Mouse (Mus musculus): ENCODE results near the gene Tmem186. TPM values are rescaled to one million over a fixed set of nuclear protein-coding genes. Genes with fewer than 3 reads are reported as not detected.
A peak's percentile ranks its signal among the peaks of the same experiment; 100 is the strongest.

The Tmem186 gene
- polyA plus RNA-seq, 1 experiment from 2014 or later, result 12.6 TPM

DNA sequence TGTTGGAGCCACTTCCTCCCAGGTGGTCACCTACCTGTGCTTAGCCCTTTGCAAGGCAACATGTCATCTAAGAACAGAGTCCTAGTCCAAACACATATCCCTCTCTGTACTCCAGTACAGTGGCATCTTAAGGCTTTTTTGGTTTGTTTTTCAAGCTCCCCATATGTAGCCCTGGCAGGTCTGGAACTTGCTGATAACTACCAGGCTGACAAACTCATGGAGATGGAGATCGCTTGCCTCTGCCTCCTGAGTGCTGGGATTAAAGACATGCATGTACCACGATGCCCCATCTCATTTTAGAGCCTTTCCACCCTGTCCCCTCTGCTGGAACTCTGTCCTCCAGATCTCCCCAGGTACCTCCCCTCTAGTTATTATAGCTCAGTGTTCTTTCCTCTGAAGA is 38.7 kb upstream of the Tmem186 start:
- in situ Hi-C loops (cut with MboI; ENCODE audit: low pct_unique_long_range_greater_than_20kb), result loop anchor here (5.0 kb wide), 3 partner anchors 39 to 264 kb away; partner anchors contain the start of genes Pmm2 and Tmem186
- ChIA-PET CTCF (interaction anchor here (0.6 to 1.4 kb wide), 8 partner anchors 10 to 264 kb away, joined by 3 to 6 read pairs (median 3); no protein-coding TSS in a partner anchor), POLR2A (no interaction called here)
- no peak for TF ChIP-seq CTCF (IDR thresholded peaks at IDR 0.05)
- no peaks in the 10 kb centered on the region for H3K27me3 ChIP-seq
- DNase-seq (ENCODE audit: low read depth, low spot score) (no peak), ATAC-seq (no peak)

DNA sequence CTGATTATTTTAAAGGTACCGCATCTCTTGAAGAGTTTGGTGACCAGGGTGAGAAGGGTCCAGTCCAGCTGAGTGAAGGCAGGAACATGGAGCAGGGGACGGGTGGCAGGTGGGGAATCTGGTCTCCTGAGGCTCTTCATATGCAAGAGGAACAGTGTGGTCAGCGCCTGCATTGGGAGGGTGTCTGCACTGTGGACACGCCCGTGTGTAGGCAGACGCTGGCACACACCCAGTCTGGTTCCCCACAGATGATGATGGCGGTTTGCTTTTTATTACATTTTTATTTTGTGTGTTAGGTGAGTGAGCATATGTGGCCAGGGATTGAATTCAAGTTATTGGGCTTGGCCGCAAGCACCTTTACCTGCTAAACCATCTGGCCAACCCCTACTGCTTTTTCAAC is 38.0 kb upstream of the Tmem186 start:
- DNase-seq (ENCODE audit: low read depth, low spot score) (no peak), ATAC-seq (no peak)
- ChIA-PET CTCF (interaction anchor here (1.0 to 4.8 kb wide), 4 partner anchors 9 to 264 kb away, joined by 3 to 25 read pairs (median 4); no protein-coding TSS in a partner anchor), POLR2A (no interaction called here)
- no peaks in the 10 kb centered on the region for H3K27me3 ChIP-seq
- TF ChIP-seq CTCF (IDR thresholded peaks at IDR 0.05), result no peak
- in situ Hi-C loops (cut with MboI; ENCODE audit: low pct_unique_long_range_greater_than_20kb), result loop anchor here (5.0 kb wide), 3 partner anchors 38 to 263 kb away; partner anchors contain the start of genes Pmm2 and Tmem186

DNA sequence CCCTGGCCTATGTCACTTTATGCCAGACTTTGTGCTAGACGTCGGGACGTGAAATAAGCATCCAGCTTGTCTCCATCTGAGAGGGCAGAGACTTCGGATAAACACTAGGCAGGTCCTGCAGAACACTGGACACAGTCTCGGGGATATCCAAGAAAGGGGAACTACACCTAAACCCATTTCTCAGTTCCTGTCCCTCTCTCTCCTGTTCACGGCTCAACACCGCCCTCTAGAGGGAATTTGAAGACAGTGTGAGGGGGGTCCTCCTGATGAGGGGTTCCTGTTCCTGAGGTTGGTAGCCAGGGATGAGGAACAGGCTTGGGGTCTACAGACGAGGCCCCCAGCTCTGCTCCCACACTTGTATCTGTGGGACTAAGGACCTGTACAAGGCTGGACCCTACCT is 36.7 kb upstream of the Tmem186 start:
- ChIA-PET CTCF (interaction anchor here (0.7 to 4.8 kb wide), 8 partner anchors 12 to 261 kb away, joined by 3 to 25 read pairs (median 4); no protein-coding TSS in a partner anchor), POLR2A (interaction anchor here (1.5 kb wide), 1 partner anchor 181 kb away, joined by 4 read pairs; no protein-coding TSS in a partner anchor)
- DNase-seq (ENCODE audit: low read depth, low spot score), result no peak
- no peak for TF ChIP-seq CTCF (IDR thresholded peaks at IDR 0.05)
- no peak for ATAC-seq
- H3K27me3 ChIP-seq, result no peaks in the 10 kb centered on the region
- in situ Hi-C loops (cut with MboI; ENCODE audit: low pct_unique_long_range_greater_than_20kb), result no loop called here

DNA sequence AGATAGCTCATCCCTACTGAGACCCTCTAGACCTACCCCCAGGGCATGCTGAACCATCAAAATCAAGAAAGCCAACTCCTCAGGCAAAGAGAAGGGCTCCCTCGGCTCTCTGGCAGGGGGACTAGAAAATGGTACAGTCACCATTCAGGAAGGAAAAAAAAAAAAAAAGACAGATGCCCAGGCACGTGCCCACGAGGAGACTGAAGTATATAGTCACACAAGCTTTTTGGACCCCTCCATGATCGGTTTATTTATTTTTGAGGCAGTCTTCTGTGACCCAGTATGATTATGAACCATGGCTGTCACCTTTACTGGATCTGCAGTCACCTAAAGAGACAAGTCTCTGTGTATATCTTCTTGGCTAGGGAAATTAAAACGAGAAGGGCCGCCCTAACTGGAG is 35.8 kb upstream of the Tmem186 start:
- CTCF ChIA-PET, result interaction anchor here (0.7 to 4.8 kb wide), 4 partner anchors 12 to 260 kb away, joined by 3 to 25 read pairs (median 14); no protein-coding TSS in a partner anchor
- H3K27me3 ChIP-seq, result no peaks in the 10 kb centered on the region
- ATAC-seq, result no peak
- TF ChIP-seq CTCF (IDR thresholded peaks at IDR 0.05), result no peak
- in situ Hi-C loops (cut with MboI; ENCODE audit: low pct_unique_long_range_greater_than_20kb), result no loop called here
- DNase-seq (ENCODE audit: low read depth, low spot score), result no peak
- POLR2A ChIA-PET, result no interaction called here

DNA sequence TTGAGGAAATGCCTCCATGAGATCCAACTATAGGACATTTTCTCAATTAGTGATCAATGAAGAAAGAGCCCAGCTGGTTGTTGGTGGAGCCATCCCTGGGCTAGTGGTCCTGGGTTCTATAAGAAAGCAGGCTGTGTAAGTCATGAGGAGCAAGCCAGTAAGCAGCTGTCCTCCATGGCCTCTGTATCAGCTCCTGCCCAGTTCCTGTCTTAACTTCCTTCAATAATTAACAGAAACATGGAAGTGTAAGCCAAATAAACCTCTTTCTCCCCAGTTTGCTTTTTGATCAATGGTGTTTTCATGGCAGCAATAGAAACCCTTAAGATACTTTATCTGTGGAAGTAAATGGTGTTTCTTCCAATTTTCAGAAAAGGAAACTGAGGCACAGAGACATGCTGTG is 35.3 kb upstream of the Tmem186 start:
- ChIA-PET CTCF (interaction anchor here (0.8 to 4.8 kb wide), 4 partner anchors 24 to 260 kb away, joined by 3 to 25 read pairs (median 14); partner anchors contain the start of gene Mettl22), POLR2A (interaction anchor here (0.7 to 1.6 kb wide), 3 partner anchors 15 to 542 kb away, joined by 3 to 4 read pairs (median 4); no protein-coding TSS in a partner anchor)
- H3K27me3 ChIP-seq, result no peaks in the 10 kb centered on the region
- in situ Hi-C loops (cut with MboI; ENCODE audit: low pct_unique_long_range_greater_than_20kb), result no loop called here
- DNase-seq (ENCODE audit: low read depth, low spot score), result no peak
- ATAC-seq, result no peak
- TF ChIP-seq CTCF (IDR thresholded peaks at IDR 0.05), result no peak

GRCm38 (mm10) chr16:8672350-8672687 is 34.8 kb upstream of the Tmem186 start:
- CTCF ChIA-PET, result interaction anchor here (0.8 to 4.8 kb wide), 3 partner anchors 178 to 259 kb away, joined by 3 to 25 read pairs (median 20); partner anchors contain the start of gene Mettl22
- TF ChIP-seq CTCF (IDR thresholded peaks at IDR 0.05), result no peak
- ATAC-seq, result no peak
- no peaks in the 10 kb centered on the region for H3K27me3 ChIP-seq
- no peak for DNase-seq (ENCODE audit: low read depth, low spot score)
- in situ Hi-C loops (cut with MboI; ENCODE audit: low pct_unique_long_range_greater_than_20kb), result no loop called here
- POLR2A ChIA-PET, result interaction anchor here (0.7 to 1.6 kb wide), 5 partner anchors 15 to 542 kb away, joined by 3 to 4 read pairs (median 3); no protein-coding TSS in a partner anchor

GRCm38 (mm10) chr16:8671551-8672349 is 34.2 kb upstream of the Tmem186 start, which contains the start of gene Carhsp1:
Gene Carhsp1 (minus strand): TSS chr16:8672155.
- TF ChIP-seq CTCF (IDR thresholded peaks at IDR 0.05), result no peak
- peak; percentile 85 for ATAC-seq
- H3K27me3 ChIP-seq, result no peaks in the 10 kb centered on the region
- in situ Hi-C loops (cut with MboI; ENCODE audit: low pct_unique_long_range_greater_than_20kb), result no loop called here
- ChIA-PET POLR2A (interaction anchor here (0.7 to 1.6 kb wide), 5 partner anchors 14 to 157 kb away, joined by 3 to 4 read pairs (median 3); no protein-coding TSS in a partner anchor), CTCF (interaction anchor here (0.8 to 4.8 kb wide), 4 partner anchors 10 to 259 kb away, joined by 3 to 25 read pairs (median 12); no protein-coding TSS in a partner anchor)
- no peak for DNase-seq (ENCODE audit: low read depth, low spot score)

DNA sequence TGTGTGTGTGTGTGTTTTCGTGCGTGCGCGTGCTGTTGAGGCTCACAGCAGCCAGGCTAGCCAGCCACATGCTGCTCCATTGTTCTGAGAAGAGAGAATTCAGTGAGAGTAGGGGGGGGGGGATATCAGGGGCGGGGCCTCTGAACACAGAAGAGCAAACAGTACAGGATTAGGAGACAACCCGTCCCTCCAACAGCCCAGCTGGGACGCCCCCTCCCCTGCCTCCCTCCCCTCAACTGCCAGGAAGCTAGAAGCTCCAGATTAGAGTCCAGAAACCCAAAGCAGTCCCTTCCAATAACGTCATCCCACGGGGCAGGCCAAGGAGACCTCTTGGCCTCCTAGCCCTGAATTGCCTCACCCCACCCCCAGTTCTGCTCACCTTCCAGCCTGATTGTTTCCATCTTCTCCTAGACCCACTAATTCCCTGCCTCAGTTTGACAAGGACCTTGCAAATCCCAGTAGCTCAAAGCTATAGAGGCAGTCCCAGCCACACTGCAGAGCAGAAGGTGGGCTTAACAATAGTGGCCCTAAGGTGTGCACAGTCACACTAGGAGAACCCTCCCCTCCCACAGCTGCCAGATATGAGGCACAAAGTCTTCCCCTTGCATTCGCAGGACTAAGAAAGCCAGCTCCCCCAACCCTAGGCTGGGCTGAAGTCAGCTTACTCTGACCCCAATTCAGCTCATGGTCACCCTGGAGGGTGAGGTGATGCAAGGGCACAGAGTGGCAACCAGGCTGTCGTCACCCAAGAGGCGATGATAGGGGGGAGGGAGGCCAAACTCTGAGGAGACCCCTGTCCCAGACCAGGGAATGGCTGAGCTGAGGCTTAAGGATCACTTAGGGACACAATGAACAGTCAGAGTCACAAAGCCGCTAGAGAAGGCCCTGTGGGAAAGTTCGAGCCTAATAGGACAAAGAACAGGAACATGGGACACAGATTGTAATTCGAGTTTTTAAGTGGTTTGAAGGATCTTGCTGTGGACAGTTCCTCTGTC is 32.8 kb upstream of the Tmem186 start:
- no peaks in the 10 kb centered on the region for H3K27me3 ChIP-seq
- ATAC-seq (no peak), DNase-seq (ENCODE audit: low read depth, low spot score) (no peak)
- in situ Hi-C loops (cut with MboI; ENCODE audit: low pct_unique_long_range_greater_than_20kb), result no loop called here
- no peak for TF ChIP-seq CTCF (IDR thresholded peaks at IDR 0.05)
- ChIA-PET CTCF (interaction anchor here (0.8 to 4.8 kb wide), 5 partner anchors 9 to 257 kb away, joined by 3 to 25 read pairs (median 6); no protein-coding TSS in a partner anchor), POLR2A (interaction anchor here (1.1 to 1.2 kb wide), 2 partner anchors 20 to 156 kb away, joined by 3 read pairs; no protein-coding TSS in a partner anchor)

- no peak for ATAC-seq
- POLR2A ChIA-PET, result interaction anchor here (1.2 kb wide), 1 partner anchor 19 kb away, joined by 3 read pairs; no protein-coding TSS in a partner anchor
- CTCF ChIA-PET, result interaction anchor here (1.1 to 1.5 kb wide), 2 partner anchors 26 to 175 kb away, joined by 6 read pairs; no protein-coding TSS in a partner anchor
- no peak for DNase-seq (ENCODE audit: low read depth, low spot score)
- H3K27me3 ChIP-seq, result no peaks in the 10 kb centered on the region
- in situ Hi-C loops (cut with MboI; ENCODE audit: low pct_unique_long_range_greater_than_20kb), result no loop called here
- no peak for TF ChIP-seq CTCF (IDR thresholded peaks at IDR 0.05)
These were observed 31.9 kb upstream of the Tmem186 start for GRCm38 (mm10) chr16:8669432-8669831.

Measured in Patski (cell line).